Mouse (Mus musculus) embryo, embryonic 11.5 days (tissue): ENCODE data around the gene D830030K20Rik.
"Not testable (repeated sequence)": the region's sequence is repeated elsewhere in the genome, so short reads cannot be mapped to it uniquely, and the experiment has no call there.

ENCODE experiments used
- DNase-seq: peaks from one replicate; pipeline ENCODE4 v3.0.0-alpha.2; 2012; ENCODE audit warnings: low read depth, low spot score

Gene D830030K20Rik

DNA sequence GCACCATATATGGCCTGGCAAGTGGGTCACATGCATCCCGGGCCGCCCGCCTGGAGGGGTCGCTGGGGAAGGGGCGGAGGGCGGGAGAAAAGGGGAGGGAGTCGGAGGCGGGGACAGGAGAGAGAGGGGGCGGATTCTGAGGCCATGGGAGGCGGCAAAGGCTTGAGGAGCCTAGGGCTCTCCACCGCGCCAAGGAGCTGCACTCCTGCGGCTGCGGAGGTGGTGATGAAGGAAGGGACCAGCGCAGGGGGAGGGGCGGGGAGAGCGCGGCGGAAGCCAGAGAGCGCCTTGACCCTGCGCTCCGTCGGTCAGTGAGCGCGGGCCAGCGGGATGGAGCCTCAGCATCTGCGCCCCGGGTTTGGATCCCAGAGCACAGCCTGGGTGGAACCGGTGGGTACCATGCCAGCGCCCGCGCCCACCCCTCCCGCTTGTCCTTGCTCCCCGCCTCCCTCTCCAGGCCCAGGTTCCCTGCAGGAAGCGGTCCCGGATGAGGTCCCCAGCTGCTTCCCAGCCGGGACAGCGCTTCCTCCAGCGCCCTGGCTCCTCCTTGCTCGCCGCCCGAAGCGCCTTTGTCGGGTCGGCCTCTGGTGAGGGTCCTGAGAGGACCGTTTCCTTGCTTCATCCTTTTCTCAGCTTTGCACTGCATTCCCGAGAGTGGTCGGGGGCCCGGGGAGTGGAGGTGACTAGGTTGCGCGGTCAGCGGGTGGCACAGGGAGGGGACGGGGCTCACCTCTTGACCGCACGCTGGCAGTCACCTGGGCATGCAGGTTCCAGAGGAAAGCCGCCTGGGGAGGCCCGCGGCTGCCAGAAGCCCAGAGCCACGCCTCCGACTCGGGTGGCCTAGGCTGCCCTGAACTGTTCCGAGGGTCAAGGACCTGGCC is at the start of gene D830030K20Rik:
D830030K20Rik (plus strand) TSS at position 217 of the 881 bp plus-strand sequence.
- DNase-seq, result not testable (repeated sequence)

DNA sequence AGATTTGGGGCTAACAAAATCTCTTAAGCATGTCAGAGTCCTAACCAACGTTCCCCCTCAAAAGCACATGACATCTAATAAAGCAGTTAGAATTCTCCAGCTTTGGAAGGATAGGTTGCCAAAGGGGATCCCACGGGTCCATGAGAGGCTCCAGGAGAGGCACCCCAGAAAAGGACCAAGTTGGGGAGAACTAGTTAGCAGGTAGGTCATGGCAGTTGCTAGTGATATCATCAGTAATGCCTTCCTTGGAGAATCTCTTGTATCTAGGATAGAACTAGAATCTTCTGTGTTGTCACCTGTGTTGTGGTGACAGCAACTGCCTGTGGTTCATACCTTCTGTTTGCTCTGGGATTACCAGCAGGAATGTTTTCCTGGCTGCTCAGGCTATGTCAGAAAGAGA is 20.3 kb upstream of the D830030K20Rik start, which contains the start of gene Gm5795:
Gm5795 (plus strand) TSS at position 301 of the 400 bp plus-strand sequence.
- not testable (repeated sequence) for DNase-seq

DNA sequence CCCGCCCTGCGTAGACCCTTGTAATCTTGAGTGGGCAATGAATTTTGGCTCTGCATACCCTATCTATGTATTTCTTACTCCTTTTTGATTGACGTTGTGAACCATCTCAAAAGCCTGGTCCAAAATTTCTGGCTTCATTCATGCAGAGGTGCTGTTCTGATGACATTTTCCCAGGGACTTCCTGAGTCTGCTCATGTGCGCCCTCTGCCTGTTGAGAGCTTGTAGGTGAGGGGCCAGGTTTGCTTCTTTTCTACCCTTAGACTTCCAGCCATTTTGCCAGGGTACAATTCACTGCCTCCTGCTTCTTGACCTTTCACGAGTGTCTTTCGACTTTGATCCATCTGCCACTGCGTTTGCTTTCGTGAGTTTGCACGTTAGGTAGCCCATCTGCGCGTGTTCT is 1.1 kb downstream of the D830030K20Rik start:
- DNase-seq, result not testable (repeated sequence)

DNA sequence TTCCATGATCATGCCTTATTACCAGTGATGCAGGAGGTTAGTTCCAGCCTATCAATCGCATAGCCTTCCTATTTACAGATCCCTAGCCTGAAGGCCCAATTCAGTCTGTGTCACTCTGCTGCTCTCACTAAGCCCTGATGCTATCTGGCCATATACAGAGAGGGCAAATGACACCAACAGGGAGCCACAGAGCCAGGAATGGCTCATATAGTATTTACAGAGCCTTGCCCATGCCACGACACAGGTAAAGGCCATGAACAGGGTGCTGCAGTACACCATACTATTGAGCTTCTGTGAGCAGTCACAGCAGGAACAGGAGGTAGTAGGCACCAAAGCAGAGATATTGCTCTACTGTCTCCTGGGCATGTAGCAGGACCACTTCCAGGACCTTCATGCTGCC is 54.2 kb downstream of the D830030K20Rik start:
- DNase-seq, result not testable (repeated sequence)
